Mouse (Mus musculus) liver, embryonic 12.5 days (tissue): ENCODE measurements at regions not wholly inside any gene's neighbourhood (a gene's known extent, or its start where the extent isn't known, plus 50 kb on each side); places are given as distances from the start of the nearest gene placed in this dataset.

ENCODE experiments used
- ATAC-seq: fragments of 200-750 bp; cut with Nextera tagmentation; 2 replicates; pipeline ENCODE4 v1.8.0; 2017; ENCODE audit warnings: moderate number of reproducible peaks, mild to moderate bottlenecking, moderate library complexity
- H3K27ac ChIP-seq: fragments of 300-500 bp; sonication (generic); 2 replicates; pipeline ENCODE4 v1.5.1; 2016; ENCODE audit warnings: mild to moderate bottlenecking
- H3K27me3 ChIP-seq: fragments of 300-500 bp; sonication (generic); replicated peaks from 2 replicates; pipeline ENCODE4 v1.6.1; 2016; ENCODE audit warnings: mild to moderate bottlenecking, moderate library complexity
- H3K36me3 ChIP-seq: fragments of 300-500 bp; sonication (generic); 2 replicates; pipeline ENCODE4 v1.6.1; 2016; ENCODE audit warnings: mild to moderate bottlenecking, moderate library complexity
- H3K4me1 ChIP-seq: fragments of 300-500 bp; sonication (generic); 2 replicates; pipeline ENCODE4 v1.6.1; 2016
- H3K4me2 ChIP-seq: fragments of 300-500 bp; sonication (generic); 2 replicates; pipeline ENCODE4 v1.6.1; 2016; ENCODE audit warnings: mild to moderate bottlenecking, moderate library complexity
- H3K4me3 ChIP-seq: fragments of 300-500 bp; sonication (generic); 2 replicates; pipeline ENCODE4 v1.5.1; 2016; ENCODE audit warnings: mild to moderate bottlenecking, moderate library complexity
- H3K9ac ChIP-seq: fragments of 300-500 bp; sonication (generic); 2 replicates; pipeline ENCODE4 v1.6.1; 2016; ENCODE audit warnings: mild to moderate bottlenecking, moderate library complexity
- H3K9me3 ChIP-seq: fragments of 300-500 bp; sonication (generic); replicated peaks from 2 replicates; pipeline ENCODE4 v1.6.1; 2016; ENCODE audit warnings: mild to moderate bottlenecking, moderate library complexity
- WGBS: fragments of 180-500 bp; shearing (Covaris S2); methylation state at CpG from one replicate; pipeline ENCODE4 v1.1.7; 2016; ENCODE audit not compliant: insufficient replicate concordance; 5-methylcytosine and 5-hydroxymethylcytosine counted together

DNA sequence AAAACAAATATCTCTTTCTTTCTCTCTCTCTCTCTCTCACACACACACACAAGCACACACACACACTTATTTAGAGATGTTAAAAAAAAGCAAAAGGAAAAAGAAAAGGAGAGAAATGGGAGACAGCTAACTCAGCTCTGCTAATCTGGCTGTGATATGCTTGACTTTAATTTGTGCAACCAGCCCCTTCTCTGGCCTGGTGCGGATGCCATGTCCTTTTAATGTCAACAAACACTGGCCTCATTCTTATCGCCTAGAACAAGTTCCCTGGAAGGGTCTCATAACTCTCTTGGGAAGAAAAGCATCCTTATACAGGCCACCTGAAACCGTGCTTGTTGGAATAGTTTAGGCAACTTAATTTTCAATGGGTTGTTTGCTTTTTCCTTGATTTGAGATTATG is 368.7 kb downstream of the Mctp2 start:
- 58% methylated on average over 3 of the region's 3 CpGs for WGBS
- no peak overlapping the region for H3K4me2 ChIP-seq
- H3K27me3 ChIP-seq, result no peaks in the 10 kb centered on the region
- no peak overlapping the region for H3K9ac ChIP-seq
- H3K4me1 ChIP-seq, result no peaks in the 10 kb centered on the region
- no peaks in the 10 kb centered on the region for H3K36me3 ChIP-seq
- no peak overlapping the region for H3K4me3 ChIP-seq
- ATAC-seq, result no peak
- no peaks in the 10 kb centered on the region for H3K9me3 ChIP-seq
- no peak overlapping the region for H3K27ac ChIP-seq

DNA sequence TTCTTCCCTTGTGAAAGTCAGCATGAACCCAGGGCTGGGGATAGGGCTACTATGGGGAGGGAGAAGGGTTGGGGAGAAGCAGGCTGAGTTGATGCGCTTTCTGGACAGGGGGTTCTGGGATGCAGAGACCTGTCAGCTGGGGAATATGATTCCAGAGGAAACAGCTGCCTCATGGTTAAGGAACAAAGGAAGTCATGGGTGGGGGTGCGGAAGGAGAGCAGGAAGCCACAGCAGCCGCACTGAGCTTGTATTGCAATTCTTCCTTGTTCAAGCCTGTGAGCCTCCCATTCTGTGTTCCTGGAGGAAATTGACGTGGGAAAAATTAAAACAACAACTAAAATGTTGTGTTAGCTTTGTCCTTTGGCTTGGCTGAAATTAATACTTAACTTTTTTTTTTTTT is 369.7 kb downstream of the Mctp2 start:
- Histone ChIP-seq H3K4me1 (no peaks in the 10 kb centered on the region), H3K27ac (no peak overlapping the region), H3K4me2 (no peak overlapping the region), H3K36me3 (no peaks in the 10 kb centered on the region), H3K4me3 (no peak overlapping the region), H3K9me3 (no peaks in the 10 kb centered on the region), H3K27me3 (no peaks in the 10 kb centered on the region), H3K9ac (no peak overlapping the region)
- no peak for ATAC-seq
- WGBS, result 37% methylated on average over 4 of the region's 4 CpGs
